Mouse (Mus musculus): ENCODE data around the gene C130050O18Rik.

GRCm38 (mm10) chr5:139378271-139378556, 26.9 kb upstream of the C130050O18Rik start:
- TF ChIP-seq CTCF (IDR thresholded peaks at IDR 0.05; ENCODE audit: low read depth) (no peak), EP300 (IDR thresholded peaks at IDR 0.05; ENCODE audit: low read depth) (no peak)

Data from heart, postnatal 0 days (tissue).